Mouse (Mus musculus) hindbrain, embryonic 16.5 days (tissue): Measurements from ENCODE around the gene Sp1. TPM values are rescaled to one million over a fixed set of nuclear protein-coding genes. Genes with fewer than 3 reads are reported as not detected.

Source experiments
- ATAC-seq: fragments of 200-750 bp; cut with Nextera tagmentation; 2 replicates; pipeline ENCODE4 v1.8.0; 2017; ENCODE audit warnings: moderate TSS enrichment, moderate library complexity
- H3K27ac ChIP-seq: fragments of 300-500 bp; sonication (generic); 2 replicates; pipeline ENCODE4 v1.5.1; 2014; ENCODE audit warnings: low read depth, mild to moderate bottlenecking, control low read depth, low read length, moderate library complexity
- H3K27me3 ChIP-seq: fragments of 300-500 bp; sonication (generic); replicated peaks from 2 replicates; pipeline ENCODE4 v1.6.1; 2014; ENCODE audit warnings: low read length; ENCODE audit not compliant: control insufficient read depth, insufficient read depth
- H3K36me3 ChIP-seq: fragments of 300-500 bp; sonication (generic); 2 replicates; pipeline ENCODE4 v1.6.1; 2014; ENCODE audit warnings: mild to moderate bottlenecking, low read length, moderate library complexity, mixed read lengths; ENCODE audit not compliant: control insufficient read depth, insufficient read depth
- H3K4me1 ChIP-seq: fragments of 300-500 bp; sonication (generic); 2 replicates; pipeline ENCODE4 v1.6.1; 2014; ENCODE audit warnings: low read depth, low read length; ENCODE audit not compliant: control insufficient read depth, insufficient read depth
- H3K4me2 ChIP-seq: fragments of 300-500 bp; sonication (generic); 2 replicates; pipeline ENCODE4 v1.6.1; 2014; ENCODE audit warnings: mild to moderate bottlenecking, low read length, control low read depth, moderate library complexity
- H3K4me3 ChIP-seq: fragments of 300-500 bp; sonication (generic); 2 replicates; pipeline ENCODE4 v1.5.1; 2014; ENCODE audit warnings: mild to moderate bottlenecking, low read length, control low read depth, moderate library complexity
- H3K9ac ChIP-seq: fragments of 300-500 bp; sonication (generic); 2 replicates; pipeline ENCODE4 v1.6.1; 2014; ENCODE audit warnings: low read depth, mild to moderate bottlenecking, control low read depth, low read length, moderate library complexity
- H3K9me3 ChIP-seq: fragments of 300-500 bp; sonication (generic); 2 replicates; pipeline ENCODE4 v1.6.1; 2014; ENCODE audit warnings: mild to moderate bottlenecking, low read length, moderate library complexity; ENCODE audit not compliant: control insufficient read depth
- WGBS: fragments of 180-500 bp; shearing (Covaris S2); extraction: QIAGEN DNeasy Blood & Tissue Kit; methylation state at CpG from one replicate; pipeline ENCODE4 v1.1.7; 2014; 5-methylcytosine and 5-hydroxymethylcytosine counted together
- polyA plus RNA-seq: library from polyadenylated mRNA; unstranded; fragments of >200 nt; fragmentation: Nextera tagmentation; extraction: Ambion mirVana; gene quantifications from 2 replicates; pipeline ENCODE4 v1.2.1, GENCODE M21; 2015

The Sp1 gene
- polyA plus RNA-seq, 1 experiment from 2014 or later, result 3.5 TPM

GRCm38 (mm10) chr15:102369972-102370371 is 36.0 kb upstream of the Sp1 start:
- no peak overlapping the region for H3K27ac ChIP-seq
- no peaks in the 10 kb centered on the region for H3K36me3 ChIP-seq
- peaks cover 8% of the 10 kb centered on the region for H3K27me3 ChIP-seq
- ATAC-seq, result no peak
- no peak overlapping the region for H3K4me3 ChIP-seq
- 18% methylated on average over 13 of the region's 13 CpGs for WGBS
- no peaks in the 10 kb centered on the region for H3K9me3 ChIP-seq
- peaks cover 8% of the 10 kb centered on the region for H3K4me1 ChIP-seq
- H3K4me2 ChIP-seq, result no peak overlapping the region
- no peak overlapping the region for H3K9ac ChIP-seq

- no peaks in the 10 kb centered on the region for H3K9me3 ChIP-seq
- no peak overlapping the region for H3K27ac ChIP-seq
- no peak for ATAC-seq
- peak overlapping the region; percentile 25; the same call in 1 of the 2 replicates for H3K9ac ChIP-seq
- 20% methylated on average over 10 of the region's 10 CpGs for WGBS
- peaks cover 6% of the 10 kb centered on the region for H3K27me3 ChIP-seq
- H3K36me3 ChIP-seq, result no peaks in the 10 kb centered on the region
- peaks cover 8% of the 10 kb centered on the region for H3K4me1 ChIP-seq
- H3K4me3 ChIP-seq, result no peak overlapping the region
- no peak overlapping the region for H3K4me2 ChIP-seq
Observed at GRCm38 (mm10) chr15:102370727-102371126, 35.2 kb upstream of the Sp1 start.

- Histone ChIP-seq H3K36me3 (no peaks in the 10 kb centered on the region), H3K4me2 (peak overlapping the region; percentile 99), H3K9me3 (no peaks in the 10 kb centered on the region), H3K4me1 (peaks cover 12% of the 10 kb centered on the region), H3K9ac (peak overlapping the region; percentile 78), H3K4me3 (peak overlapping the region; percentile 67), H3K27me3 (no peaks in the 10 kb centered on the region), H3K27ac (peak overlapping the region; percentile 59)
- 0% methylated on average over 34 of the region's 43 CpGs for WGBS
- peak; percentile 70 for ATAC-seq
Observed at GRCm38 (mm10) chr15:102376453-102377162, 29.3 kb upstream of the Sp1 start.

- Histone ChIP-seq H3K4me3 (peak overlapping the region; percentile 67), H3K9ac (peak overlapping the region; percentile 78), H3K27me3 (no peaks in the 10 kb centered on the region), H3K4me1 (peaks cover 12% of the 10 kb centered on the region), H3K27ac (peak overlapping the region; percentile 59), H3K36me3 (no peaks in the 10 kb centered on the region), H3K9me3 (no peaks in the 10 kb centered on the region), H3K4me2 (peak overlapping the region; percentile 99)
- 0% methylated on average over 7 of the region's 7 CpGs for WGBS
- ATAC-seq, result peak; percentile 18; the same call in 1 of the 2 replicates
Observed at GRCm38 (mm10) chr15:102377163-102377543, 28.8 kb upstream of the Sp1 start.

GRCm38 (mm10) chr15:102377810-102378262 is 28.1 kb upstream of the Sp1 start:
- no peaks in the 10 kb centered on the region for H3K27me3 ChIP-seq
- no peaks in the 10 kb centered on the region for H3K36me3 ChIP-seq
- WGBS, result 9% methylated on average over 10 of the region's 10 CpGs
- H3K27ac ChIP-seq, result no peak overlapping the region
- H3K4me2 ChIP-seq, result peak overlapping the region; percentile 99; the same call in 1 of the 2 replicates
- no peak overlapping the region for H3K9ac ChIP-seq
- H3K9me3 ChIP-seq, result no peaks in the 10 kb centered on the region
- 0 out of 2 replicates have a peak, but pooled peaks have one; percentile 25 for ATAC-seq
- no peak overlapping the region for H3K4me3 ChIP-seq
- peaks cover 12% of the 10 kb centered on the region for H3K4me1 ChIP-seq

- Histone ChIP-seq H3K36me3 (no peaks in the 10 kb centered on the region), H3K9me3 (no peaks in the 10 kb centered on the region), H3K4me1 (peaks cover 6% of the 10 kb centered on the region), H3K27ac (no peak overlapping the region), H3K27me3 (no peaks in the 10 kb centered on the region), H3K4me2 (no peak overlapping the region), H3K4me3 (no peak overlapping the region), H3K9ac (no peak overlapping the region)
- peak; percentile 78 for ATAC-seq
- 4% methylated on average over 7 of the region's 7 CpGs for WGBS
Observed at GRCm38 (mm10) chr15:102381575-102381974, 24.4 kb upstream of the Sp1 start.

- no peaks in the 10 kb centered on the region for H3K4me1 ChIP-seq
- no peak overlapping the region for H3K27ac ChIP-seq
- no peak overlapping the region for H3K4me2 ChIP-seq
- H3K27me3 ChIP-seq, result no peaks in the 10 kb centered on the region
- H3K4me3 ChIP-seq, result no peak overlapping the region
- no peaks in the 10 kb centered on the region for H3K9me3 ChIP-seq
- no peak overlapping the region for H3K9ac ChIP-seq
- H3K36me3 ChIP-seq, result no peaks in the 10 kb centered on the region
- 86% methylated on average over 6 of the region's 6 CpGs for WGBS
- ATAC-seq, result no peak
Observed at GRCm38 (mm10) chr15:102383671-102384070, 22.3 kb upstream of the Sp1 start.

GRCm38 (mm10) chr15:102386640-102387039 is 19.3 kb upstream of the Sp1 start:
- 46% methylated on average over 9 of the region's 9 CpGs for WGBS
- H3K4me3 ChIP-seq, result no peak overlapping the region

GRCm38 (mm10) chr15:102388942-102389341 is 17.0 kb upstream of the Sp1 start:
- Histone ChIP-seq H3K36me3 (no peaks in the 10 kb centered on the region), H3K9ac (no peak overlapping the region), H3K4me3 (no peak overlapping the region), H3K27ac (no peak overlapping the region), H3K27me3 (no peaks in the 10 kb centered on the region), H3K9me3 (no peaks in the 10 kb centered on the region), H3K4me2 (no peak overlapping the region), H3K4me1 (no peaks in the 10 kb centered on the region)
- 90% methylated on average over 3 of the region's 3 CpGs for WGBS
- no peak for ATAC-seq

More at GRCm38 (mm10) chr15:102386640-102387039, 19.3 kb upstream of the Sp1 start:
- no peaks in the 10 kb centered on the region for H3K4me1 ChIP-seq
- H3K9me3 ChIP-seq, result no peaks in the 10 kb centered on the region
- no peak overlapping the region for H3K4me2 ChIP-seq
- no peaks in the 10 kb centered on the region for H3K27me3 ChIP-seq
- H3K36me3 ChIP-seq, result no peaks in the 10 kb centered on the region
- no peak overlapping the region for H3K9ac ChIP-seq
- no peak overlapping the region; the same call in 1 of the 2 replicates for H3K27ac ChIP-seq
- no peak for ATAC-seq
